In the genomic region with DNA sequence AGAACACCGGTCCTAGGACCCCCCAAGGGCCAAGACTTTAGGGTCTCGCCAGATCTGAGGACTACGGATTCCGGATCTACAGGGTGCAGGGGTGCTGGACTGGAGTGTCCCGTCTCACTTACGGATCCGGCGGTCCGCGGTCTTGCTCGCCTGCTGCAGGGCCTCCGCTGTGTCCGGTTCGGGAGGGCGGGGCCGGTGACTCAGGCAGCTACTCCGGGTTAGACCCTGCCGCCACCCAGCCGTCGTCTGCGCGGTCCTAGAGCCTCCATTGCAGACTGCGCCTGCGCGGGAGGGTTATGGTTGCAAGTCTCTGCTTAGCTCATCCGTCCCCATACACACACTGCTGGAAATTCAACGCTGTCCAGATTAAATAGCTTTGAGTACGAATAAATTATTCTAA, we compare ENCODE assay signal across 7 mouse cellular contexts. TPM values are rescaled to one million over a fixed set of nuclear protein-coding genes. Genes with fewer than 3 reads are reported as not detected.
DNase-seq lines count a peak whose midpoint lies in the region; ATAC-seq and TF ChIP-seq lines count a peak whose summit lies in the region.

No protein-coding gene starts in this region.

- H3K79me2 ChIP-seq in heart, adult 2 months (replicated peaks; ENCODE audit: control insufficient read depth, insufficient read depth, low read length): no peaks in the 10 kb centered on the region

- peak overlapping the region; percentile 76 for H3K4me3 ChIP-seq in embryonic facial prominence, embryonic 12.5 days
- peak overlapping the region; percentile 55 for H3K4me3 ChIP-seq in heart, adult 2 months
- peak overlapping the region; percentile 72 for H3K4me3 ChIP-seq in limb, embryonic 13.5 days
- peak overlapping the region; percentile 83 for H3K4me3 ChIP-seq in midbrain, embryonic 16.5 days (ENCODE audit: low read depth, low read length)

- peak; percentile 99 for DNase-seq in adrenal gland, postnatal 25 days
- DNase-seq in heart, adult 2 months: peak; percentile 96 to 97
- DNase-seq in kidney, adult 8-10 months: peak; percentile 94 to 95
- DNase-seq in spleen, postnatal 10 days (ENCODE audit: low spot score in 2 of 2): peak; percentile 87 to 98

- WGBS in embryonic facial prominence, embryonic 12.5 days: 1% methylated on average over 28 of the region's 28 CpGs
- under 1% methylated on average over 28 of the region's 28 CpGs for whole genome bisulfite sequencing in heart, adult 2 months
- under 1% methylated on average over 28 of the region's 28 CpGs for WGBS in limb, embryonic 13.5 days
- WGBS in midbrain, embryonic 16.5 days: under 1% methylated on average over 28 of the region's 28 CpGs

- peak; percentile 82 for ATAC-seq in embryonic facial prominence, embryonic 12.5 days (ENCODE audit: insufficient number of reproducible peaks, insufficient read depth, low FRiP score, low TSS enrichment)
- peak; percentile 89 for ATAC-seq in limb, embryonic 13.5 days (ENCODE audit: low FRiP score, low read depth)
- ATAC-seq in midbrain, embryonic 16.5 days: peak; percentile 91

- H3K27ac ChIP-seq in embryonic facial prominence, embryonic 12.5 days: peak overlapping the region; percentile 87
- H3K27ac ChIP-seq in heart, adult 2 months: peak overlapping the region; percentile 94
- H3K27ac ChIP-seq in limb, embryonic 13.5 days: peak overlapping the region; percentile 85
- H3K27ac ChIP-seq in midbrain, embryonic 16.5 days (ENCODE audit: low read length): peak overlapping the region; percentile 84

- peak; percentile 86 for TF ChIP-seq POLR2A in heart, adult 2 months (IDR thresholded peaks at IDR 0.05; ENCODE audit: insufficient read depth, low read depth, low read length)

- peak; percentile 76; the same call in 1 of the 2 replicates for TF ChIP-seq EP300 in heart, adult 2 months (IDR thresholded peaks at IDR 0.05; ENCODE audit: insufficient read depth, low read depth, low read length)

- no peak for TF ChIP-seq CTCF in heart, adult 2 months (IDR thresholded peaks at IDR 0.05)

- intact Hi-C loops in heart, adult 2 months (cut with DNase I): no loop called here

- peak overlapping the region; percentile 77 for H3K9ac ChIP-seq in embryonic facial prominence, embryonic 12.5 days
- H3K9ac ChIP-seq in heart, adult 2 months (ENCODE audit: low read depth, low read length): peak overlapping the region; percentile 92
- H3K9ac ChIP-seq in limb, embryonic 13.5 days: peak overlapping the region; percentile 76
- peak overlapping the region; percentile 87 for H3K9ac ChIP-seq in midbrain, embryonic 16.5 days (ENCODE audit: low read depth, low read length)

- no peaks in the 10 kb centered on the region for H3K9me3 ChIP-seq in embryonic facial prominence, embryonic 12.5 days
- no peaks in the 10 kb centered on the region for H3K9me3 ChIP-seq in limb, embryonic 13.5 days
- no peaks in the 10 kb centered on the region for H3K9me3 ChIP-seq in midbrain, embryonic 16.5 days (replicated peaks; ENCODE audit: control insufficient read depth, low read length, poor library complexity, severe bottlenecking)

- peaks cover 25% of the 10 kb centered on the region for H3K36me3 ChIP-seq in embryonic facial prominence, embryonic 12.5 days
- H3K36me3 ChIP-seq in heart, adult 2 months (ENCODE audit: control insufficient read depth, insufficient read depth, low read length): peaks cover 4% of the 10 kb centered on the region
- peaks cover 25% of the 10 kb centered on the region for H3K36me3 ChIP-seq in limb, embryonic 13.5 days
- peaks cover 13% of the 10 kb centered on the region for H3K36me3 ChIP-seq in midbrain, embryonic 16.5 days (ENCODE audit: control insufficient read depth, insufficient read depth, low read length)

- no peaks in the 10 kb centered on the region for H3K27me3 ChIP-seq in embryonic facial prominence, embryonic 12.5 days
- H3K27me3 ChIP-seq in heart, adult 2 months (ENCODE audit: control insufficient read depth, insufficient read depth, low read length): no peaks in the 10 kb centered on the region
- H3K27me3 ChIP-seq in limb, embryonic 13.5 days: no peaks in the 10 kb centered on the region
- no peaks in the 10 kb centered on the region for H3K27me3 ChIP-seq in midbrain, embryonic 16.5 days (ENCODE audit: control insufficient read depth, insufficient read depth, low read depth, low read length)

- peak overlapping the region; percentile 79 for H3K4me2 ChIP-seq in embryonic facial prominence, embryonic 12.5 days (replicated peaks)
- peak overlapping the region; percentile 75 for H3K4me2 ChIP-seq in limb, embryonic 13.5 days (replicated peaks)
- peak overlapping the region; percentile 65 for H3K4me2 ChIP-seq in midbrain, embryonic 16.5 days (ENCODE audit: low read length)

- peaks cover 22% of the 10 kb centered on the region for H3K4me1 ChIP-seq in embryonic facial prominence, embryonic 12.5 days
- peaks cover 2% of the 10 kb centered on the region for H3K4me1 ChIP-seq in heart, adult 2 months (ENCODE audit: control insufficient read depth, insufficient read depth, low read length)
- H3K4me1 ChIP-seq in limb, embryonic 13.5 days: peaks cover 38% of the 10 kb centered on the region
- H3K4me1 ChIP-seq in midbrain, embryonic 16.5 days (ENCODE audit: control insufficient read depth, insufficient read depth, low read length): peaks cover 16% of the 10 kb centered on the region

RNA-seq across cellular contexts. Expression of a gene that starts 3.7 kb away (rescaled TPM):
- 624 and 670 TPM in 2 replicates for total RNA-seq in adrenal gland, postnatal 25 days (2021)
- 80.5 and 86.6 TPM in 2 replicates for polyA plus RNA-seq in embryonic facial prominence, embryonic 12.5 days (2016; fragmentation: Nextera tagmentation; extraction: Ambion mirVana)
- 100 to 1,000 TPM; 274 to 315 TPM for total RNA-seq in heart, adult 2 months (2021)
- polyA plus RNA-seq in heart, adult 2 months (2012; rRNA removed): 826 and 1,000 TPM in 2 replicates
- 94.9 and 100 TPM in 2 replicates for polyA plus RNA-seq in limb, embryonic 13.5 days (2015; fragmentation: Nextera tagmentation; extraction: Ambion mirVana)
- polyA plus RNA-seq in midbrain, embryonic 16.5 days (2015; fragmentation: Nextera tagmentation; extraction: Ambion mirVana): 64.8 and 65.3 TPM in 2 replicates

RNA-seq across cellular contexts. Expression of a gene that starts 10.9 kb away (rescaled TPM):
- total RNA-seq in adrenal gland, postnatal 25 days (2021): 288 and 306 TPM in 2 replicates
- polyA plus RNA-seq in embryonic facial prominence, embryonic 12.5 days (2016; fragmentation: Nextera tagmentation; extraction: Ambion mirVana): 4.2 and 4.7 TPM in 2 replicates
- total RNA-seq in heart, adult 2 months (2021): 1,000 to 10,000 TPM; 2,711 to 3,278 TPM
- 2,213 and 2,519 TPM in 2 replicates for polyA plus RNA-seq in heart, adult 2 months (2012; rRNA removed)
- 1.8 and 2.4 TPM in 2 replicates for polyA plus RNA-seq in limb, embryonic 13.5 days (2015; fragmentation: Nextera tagmentation; extraction: Ambion mirVana)
- polyA plus RNA-seq in midbrain, embryonic 16.5 days (2015; fragmentation: Nextera tagmentation; extraction: Ambion mirVana): 5.9 and 8.5 TPM in 2 replicates

RNA-seq across cellular contexts. Expression of a gene that starts 25.3 kb away (rescaled TPM):
- total RNA-seq in adrenal gland, postnatal 25 days (2021): 45.3 and 50.2 TPM in 2 replicates
- 17.2 and 20.6 TPM in 2 replicates for polyA plus RNA-seq in embryonic facial prominence, embryonic 12.5 days (2016; fragmentation: Nextera tagmentation; extraction: Ambion mirVana)
- total RNA-seq in heart, adult 2 months (2021): 10 to 100 TPM; 29.8 TPM
- polyA plus RNA-seq in heart, adult 2 months (2012; rRNA removed): 11.0 and 21.5 TPM in 2 replicates
- 22.2 and 22.4 TPM in 2 replicates for polyA plus RNA-seq in limb, embryonic 13.5 days (2015; fragmentation: Nextera tagmentation; extraction: Ambion mirVana)
- polyA plus RNA-seq in midbrain, embryonic 16.5 days (2015; fragmentation: Nextera tagmentation; extraction: Ambion mirVana): 10.8 and 13.4 TPM in 2 replicates

RNA-seq across cellular contexts. Expression of a gene that starts 36.9 kb away (rescaled TPM):
- 63.2 and 71.6 TPM in 2 replicates for total RNA-seq in adrenal gland, postnatal 25 days (2021)
- polyA plus RNA-seq in embryonic facial prominence, embryonic 12.5 days (2016; fragmentation: Nextera tagmentation; extraction: Ambion mirVana): 161 and 181 TPM in 2 replicates
- total RNA-seq in heart, adult 2 months (2021): 10 to 100 TPM; 52.6 to 58.6 TPM
- polyA plus RNA-seq in heart, adult 2 months (2012; rRNA removed): 95.1 and 106 TPM in 2 replicates
- polyA plus RNA-seq in limb, embryonic 13.5 days (2015; fragmentation: Nextera tagmentation; extraction: Ambion mirVana): 171 and 184 TPM in 2 replicates
- polyA plus RNA-seq in midbrain, embryonic 16.5 days (2015; fragmentation: Nextera tagmentation; extraction: Ambion mirVana): 158 and 166 TPM in 2 replicates

RNA-seq across cellular contexts. Expression of a gene that starts 37.2 kb away (rescaled TPM):
- total RNA-seq in adrenal gland, postnatal 25 days (2021): 77.0 and 86.6 TPM in 2 replicates
- 224 and 250 TPM in 2 replicates for polyA plus RNA-seq in embryonic facial prominence, embryonic 12.5 days (2016; fragmentation: Nextera tagmentation; extraction: Ambion mirVana)
- total RNA-seq in heart, adult 2 months (2021): 10 to 100 TPM; 52.7 to 56.7 TPM
- polyA plus RNA-seq in heart, adult 2 months (2012; rRNA removed): 36.6 and 49.5 TPM in 2 replicates
- polyA plus RNA-seq in limb, embryonic 13.5 days (2015; fragmentation: Nextera tagmentation; extraction: Ambion mirVana): 219 and 220 TPM in 2 replicates
- 436 and 442 TPM in 2 replicates for polyA plus RNA-seq in midbrain, embryonic 16.5 days (2015; fragmentation: Nextera tagmentation; extraction: Ambion mirVana)

Comparison
In these comparisons a context has a peak if more than half of its experiments do, and no peak if none do; other contexts are left out.
1. Peak in every context shown above with its lines: DNase-seq, ATAC-seq, H3K4me3 ChIP-seq and H3K27ac ChIP-seq.
2. RNA of a gene that starts 10.9 kb away (polyA plus RNA-seq): 2,213 to 2,519 TPM in heart, adult 2 months; 5.9 to 8.5 TPM in midbrain, embryonic 16.5 days, 4.2 to 4.7 TPM in embryonic facial prominence, embryonic 12.5 days and 1.8 to 2.4 TPM in limb, embryonic 13.5 days; every median in the first group is over 100 times any median in the second.